ENCODE assay signal across 9 mouse cellular contexts in genomic region chr4:89421694-89422354, GRCm38 (mm10).
DNase-seq lines count a peak whose midpoint lies in the region; ATAC-seq and TF ChIP-seq lines count a peak whose summit lies in the region.
"Had no signal": no experiment of that assay in that cellular context is flagged by ENCODE, and none has a peak within 500 bp of the region (broad histone marks: within the 10 kb centered on the region; RNA-seq: fewer than 3 reads in every experiment).

No protein-coding gene starts in this region.

- no peak for ATAC-seq in midbrain, embryonic 14.5 days (ENCODE audit: low FRiP score, low TSS enrichment)
- no peak for ATAC-seq in midbrain, embryonic 15.5 days (replicated peaks)
- ATAC-seq in intestine, postnatal 0 days: peak; percentile 93

- H3K9ac ChIP-seq in midbrain, embryonic 14.5 days (replicated peaks; ENCODE audit: low read length): no peak overlapping the region
- no peak overlapping the region for H3K9ac ChIP-seq in midbrain, embryonic 15.5 days
- H3K9ac ChIP-seq in intestine, postnatal 0 days (ENCODE audit: low read depth, low read length): no peak overlapping the region

- H3K4me1 ChIP-seq in midbrain, embryonic 14.5 days (ENCODE audit: control insufficient read depth, insufficient read depth, low read length): no peaks in the 10 kb centered on the region
- no peaks in the 10 kb centered on the region for H3K4me1 ChIP-seq in midbrain, embryonic 15.5 days
- peaks cover 4% of the 10 kb centered on the region; the same call in 1 of the 2 replicates for H3K4me1 ChIP-seq in intestine, postnatal 0 days (replicated peaks; ENCODE audit: control insufficient read depth, insufficient read depth, low read length)

- peak; percentile 22 for DNase-seq in midbrain, embryonic 14.5 days
- peak; percentile 74 for DNase-seq in gastrocnemius, adult 18-20 months (ENCODE audit: low spot score)
- DNase-seq in testis, postnatal 14 days (ENCODE audit: low spot score): peak; percentile 71
- no peak for DNase-seq in cerebellum, postnatal 25 days
- DNase-seq in c-Kit-positive CD71-positive TER-119-positive erythroid progenitor cells, embryonic 14.5 days (ENCODE audit: low spot score): no peak
- DNase-seq: cerebellum, adult 11-12 months; kidney, adult 11 months had no signal

- WGBS in midbrain, embryonic 14.5 days: 70% methylated on average over 6 of the region's 6 CpGs
- 70% methylated on average over 6 of the region's 6 CpGs for WGBS in midbrain, embryonic 15.5 days
- 31% methylated on average over 6 of the region's 6 CpGs for WGBS in intestine, postnatal 0 days

- H3K36me3 ChIP-seq in midbrain, embryonic 14.5 days (ENCODE audit: control insufficient read depth, insufficient read depth, low read length): no peaks in the 10 kb centered on the region
- no peaks in the 10 kb centered on the region for H3K36me3 ChIP-seq in midbrain, embryonic 15.5 days (replicated peaks)
- H3K36me3 ChIP-seq in intestine, postnatal 0 days (ENCODE audit: control insufficient read depth, insufficient read depth): no peaks in the 10 kb centered on the region

- no peak for TF ChIP-seq CTCF in intestine, postnatal 0 days (IDR thresholded peaks at IDR 0.05; ENCODE audit: low read depth)

- no peak overlapping the region for H3K27ac ChIP-seq in midbrain, embryonic 14.5 days (replicated peaks; ENCODE audit: low read depth, low read length)
- no peak overlapping the region for H3K27ac ChIP-seq in midbrain, embryonic 15.5 days
- peak overlapping the region; percentile 63; the same call in 1 of the 2 replicates for H3K27ac ChIP-seq in intestine, postnatal 0 days (ENCODE audit: low read depth, low read length)

- H3K27me3 ChIP-seq in midbrain, embryonic 14.5 days (ENCODE audit: control insufficient read depth, insufficient read depth, low read length): no peaks in the 10 kb centered on the region
- no peaks in the 10 kb centered on the region for H3K27me3 ChIP-seq in midbrain, embryonic 15.5 days (replicated peaks)
- no peaks in the 10 kb centered on the region for H3K27me3 ChIP-seq in intestine, postnatal 0 days (replicated peaks; ENCODE audit: control insufficient read depth, insufficient read depth, low read length)

- no peak overlapping the region for H3K4me3 ChIP-seq in midbrain, embryonic 14.5 days (replicated peaks; ENCODE audit: low read depth, low read length)
- H3K4me3 ChIP-seq in midbrain, embryonic 15.5 days: no peak overlapping the region
- H3K4me3 ChIP-seq in intestine, postnatal 0 days (ENCODE audit: low read depth, low read length): no peak overlapping the region

- H3K9me3 ChIP-seq in midbrain, embryonic 14.5 days (ENCODE audit: control insufficient read depth, low read length): no peaks in the 10 kb centered on the region
- H3K9me3 ChIP-seq in midbrain, embryonic 15.5 days: no peaks in the 10 kb centered on the region
- no peaks in the 10 kb centered on the region for H3K9me3 ChIP-seq in intestine, postnatal 0 days (ENCODE audit: control insufficient read depth)

- no peak overlapping the region for H3K4me2 ChIP-seq in midbrain, embryonic 14.5 days (ENCODE audit: low read length)
- H3K4me2 ChIP-seq in midbrain, embryonic 15.5 days: no peak overlapping the region
- H3K4me2 ChIP-seq in intestine, postnatal 0 days (replicated peaks; ENCODE audit: low read depth): no peak overlapping the region

Comparison
In these comparisons a context has a peak if more than half of its experiments do, and no peak if none do; other contexts are left out.
1. DNase-seq: peak in midbrain, embryonic 14.5 days (single experiment), gastrocnemius, adult 18-20 months (single experiment) and testis, postnatal 14 days (single experiment); none in cerebellum, postnatal 25 days (0 of 2) and c-Kit-positive CD71-positive TER-119-positive erythroid progenitor cells, embryonic 14.5 days (single experiment).